Mouse (Mus musculus): ENCODE results near the gene Apopt1.

The Apopt1 gene

DNA sequence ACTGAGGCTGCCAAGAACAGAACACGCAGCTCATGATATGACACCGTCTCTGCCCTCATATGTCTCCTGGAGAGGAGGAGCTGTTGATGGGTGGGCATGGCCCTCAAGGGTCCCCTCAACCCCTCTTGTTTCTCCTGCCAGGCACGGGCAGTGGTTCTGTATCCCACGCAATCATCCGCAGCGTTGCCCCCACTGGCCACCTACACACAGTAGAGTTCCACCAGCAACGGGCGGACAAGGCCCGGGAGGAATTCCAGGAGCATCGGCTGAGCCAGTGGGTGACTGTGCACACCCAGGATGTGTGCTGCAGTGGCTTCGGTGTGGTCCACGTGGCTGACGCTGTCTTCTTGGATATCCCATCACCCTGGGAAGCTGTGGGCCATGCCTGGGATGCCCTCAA lies 32.4 kb upstream of the Apopt1 start:
- no peak for DNase-seq (ENCODE audit: extremely low spot score, low read depth, low spot score)

GRCm38 (mm10) chr12:111681305-111681704 lies 31.8 kb upstream of the Apopt1 start:
- no peak for DNase-seq (ENCODE audit: extremely low spot score, low read depth, low spot score)

GRCm38 (mm10) chr12:111682003-111682402 lies 31.1 kb upstream of the Apopt1 start:
- DNase-seq (ENCODE audit: extremely low spot score, low read depth, low spot score): no peak

- no peak for DNase-seq (ENCODE audit: extremely low spot score, low read depth, low spot score)
These were observed 30.3 kb upstream of the Apopt1 start for GRCm38 (mm10) chr12:111682806-111683205.

DNA sequence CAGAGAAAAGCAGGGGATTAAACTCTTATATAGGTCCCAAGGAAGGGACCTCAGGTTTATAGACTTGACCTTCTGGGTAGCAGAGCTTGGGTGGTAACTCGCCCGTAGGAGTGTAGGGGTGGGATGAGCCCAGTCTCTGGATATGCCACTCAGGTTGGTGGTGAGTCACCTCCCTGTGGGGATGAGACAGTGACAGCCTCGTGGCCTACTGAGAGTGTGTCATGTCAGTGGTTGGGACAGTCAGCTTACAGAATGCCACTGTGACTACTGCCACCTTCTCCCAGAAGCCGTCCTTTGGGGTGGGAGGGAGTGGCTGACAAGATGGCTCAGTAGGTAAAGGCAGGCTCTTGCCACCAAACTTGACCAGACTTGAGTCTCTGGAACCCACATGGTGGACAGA lies 26.7 kb upstream of the Apopt1 start:
- no peak for DNase-seq (ENCODE audit: extremely low spot score, low read depth, low spot score)

DNA sequence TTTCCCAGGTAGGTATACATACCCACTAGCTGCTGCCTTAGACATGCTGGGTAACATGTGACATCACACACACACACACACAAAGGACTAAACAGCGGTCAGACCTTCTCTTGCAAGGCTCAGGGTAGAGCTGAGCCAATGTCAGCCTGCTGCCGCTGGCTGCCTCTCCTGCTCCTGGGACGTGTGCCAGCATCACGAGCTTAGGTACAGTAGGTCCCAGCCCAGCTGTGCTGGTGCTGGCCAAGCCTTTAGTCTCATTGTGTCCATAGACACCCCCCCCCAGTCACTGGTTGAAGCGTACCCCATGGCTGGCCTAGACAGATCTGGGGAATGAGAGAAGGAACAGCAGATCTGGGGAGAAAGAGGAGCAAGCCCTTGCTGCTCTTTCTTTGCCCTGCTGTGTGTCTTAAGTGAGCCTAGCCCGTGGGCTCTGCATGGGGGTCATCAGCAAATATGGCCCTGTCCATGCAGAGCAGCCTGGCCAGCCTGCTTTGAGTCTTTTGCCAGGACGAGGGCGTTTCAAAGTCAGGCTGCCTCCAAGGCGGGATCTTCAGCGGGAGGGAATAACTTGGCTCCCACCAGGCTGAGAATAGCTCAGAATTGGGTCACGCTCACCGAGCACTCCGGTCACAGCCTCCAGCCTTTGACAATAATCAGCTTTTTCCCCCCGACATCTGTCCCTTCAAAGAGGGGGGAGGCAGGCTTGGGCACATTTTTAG lies 25.6 kb upstream of the Apopt1 start:
- DNase-seq (ENCODE audit: extremely low spot score, low read depth, low spot score): no peak

DNA sequence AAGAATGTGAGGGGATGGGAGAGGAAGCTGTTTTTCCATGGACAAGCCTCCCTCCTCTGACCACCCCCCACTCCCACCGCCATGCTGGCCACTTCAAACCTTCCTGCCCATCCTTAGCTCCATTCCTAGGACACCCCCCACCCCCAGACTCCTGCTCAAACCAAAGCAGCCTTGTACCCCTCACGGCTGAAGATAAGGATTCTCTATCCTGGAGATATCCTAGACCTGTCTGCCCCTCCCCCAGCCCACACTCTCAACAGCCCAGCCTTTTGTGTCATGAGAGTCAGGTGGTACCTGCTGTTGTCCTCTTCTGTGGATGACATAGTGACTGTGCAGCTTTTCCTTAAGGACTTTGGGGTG lies 25.0 kb upstream of the Apopt1 start:
- DNase-seq (ENCODE audit: extremely low spot score, low read depth, low spot score): no peak

GRCm38 (mm10) chr12:111689426-111689825 lies 23.6 kb upstream of the Apopt1 start:
- no peak for DNase-seq (ENCODE audit: extremely low spot score, low read depth, low spot score)

- no peak for DNase-seq (ENCODE audit: extremely low spot score, low read depth, low spot score)
These were observed 21.7 kb upstream of the Apopt1 start for GRCm38 (mm10) chr12:111691346-111691872.

DNA sequence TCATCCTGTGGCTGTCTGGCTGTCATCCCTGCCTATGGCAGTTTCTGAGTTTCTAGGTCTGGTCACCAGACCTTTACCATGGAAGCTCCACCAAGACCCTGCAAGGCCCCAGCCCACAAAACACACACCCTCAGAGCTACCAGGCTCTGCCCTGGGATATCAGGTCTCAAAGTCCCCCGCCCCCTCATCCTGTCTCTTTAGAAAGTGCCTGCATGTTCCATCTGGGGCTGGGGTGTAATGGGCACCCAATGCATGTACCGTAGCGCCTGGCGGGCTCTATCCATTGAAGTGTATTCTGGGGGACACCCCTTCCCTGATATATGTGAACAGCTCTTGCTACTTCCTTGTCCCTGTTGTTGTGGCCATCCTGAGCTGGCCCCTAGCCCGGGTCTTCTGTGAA lies 20.2 kb upstream of the Apopt1 start:
- no peak for DNase-seq (ENCODE audit: extremely low spot score, low read depth, low spot score)

DNA sequence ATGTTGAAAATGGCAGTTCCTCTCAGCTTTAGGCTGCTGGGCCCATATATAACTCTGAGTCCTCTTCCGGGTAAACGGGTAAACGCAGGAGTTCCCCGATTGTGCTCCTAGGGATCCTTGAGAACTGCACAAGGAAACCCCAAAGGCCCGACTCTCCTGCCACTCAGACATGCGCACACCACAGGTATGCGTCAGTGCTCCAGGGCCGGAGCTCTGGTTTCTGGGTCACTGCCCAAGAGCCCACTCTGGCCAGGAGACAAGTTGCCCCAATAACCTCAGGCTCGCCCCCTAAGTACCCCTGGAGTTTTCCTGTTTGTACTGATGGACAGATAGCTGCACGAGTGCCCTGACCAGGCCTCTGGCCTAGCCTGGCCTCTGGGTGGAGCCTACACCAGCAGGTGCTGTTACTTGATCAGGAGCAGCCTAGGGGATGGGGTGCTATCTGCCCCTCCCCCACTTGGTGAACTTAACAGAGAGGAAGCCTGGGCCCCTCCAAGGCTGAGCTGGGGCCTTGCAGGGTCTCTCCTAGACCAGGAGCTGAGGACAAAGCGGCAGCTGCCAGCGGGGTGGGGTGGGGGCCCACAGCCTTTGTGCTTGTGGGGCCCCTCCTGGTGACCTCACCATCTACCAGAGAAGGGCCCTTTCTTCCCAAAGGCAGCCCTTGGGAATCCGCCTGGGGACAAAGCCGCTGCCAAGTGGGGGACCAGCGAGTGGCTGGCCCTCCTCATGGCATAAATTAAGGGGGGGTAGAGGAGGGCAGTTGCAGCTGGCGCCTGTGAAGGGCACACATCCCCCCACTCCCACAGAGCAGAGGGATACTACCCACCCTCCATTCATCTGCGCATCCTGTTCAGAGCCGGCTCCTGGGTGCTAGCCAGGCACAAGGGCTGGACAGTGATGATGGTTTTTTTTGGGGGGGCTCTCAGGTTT lies 19.5 kb upstream of the Apopt1 start:
- DNase-seq (ENCODE audit: extremely low spot score, low read depth, low spot score): no peak

DNA sequence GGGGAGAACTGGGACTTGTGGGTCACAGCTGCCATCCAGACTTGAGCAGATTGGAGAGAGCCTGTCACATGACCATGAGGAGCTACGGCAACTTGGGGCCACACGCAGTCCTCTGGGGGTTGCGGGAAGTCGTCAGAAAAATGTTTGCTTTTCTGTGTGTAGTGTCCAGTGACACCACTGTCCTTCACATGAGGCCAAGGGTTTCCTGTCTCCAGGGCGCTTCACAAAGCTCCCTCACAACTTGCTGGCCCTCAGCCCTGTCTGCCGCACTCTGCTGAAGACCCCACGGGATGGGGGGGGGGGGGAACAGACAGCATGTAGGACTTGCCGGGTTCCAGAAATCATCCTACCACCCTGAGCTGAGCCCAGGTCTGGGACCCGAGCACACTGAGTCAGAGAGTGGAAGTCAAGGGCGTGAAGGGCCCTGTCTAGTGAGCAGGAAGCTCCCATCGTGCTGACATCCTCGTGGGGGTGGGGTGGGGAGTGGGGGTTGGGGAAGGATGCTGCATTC lies 18.7 kb upstream of the Apopt1 start:
- no peak for DNase-seq (ENCODE audit: extremely low spot score, low read depth, low spot score)

DNA sequence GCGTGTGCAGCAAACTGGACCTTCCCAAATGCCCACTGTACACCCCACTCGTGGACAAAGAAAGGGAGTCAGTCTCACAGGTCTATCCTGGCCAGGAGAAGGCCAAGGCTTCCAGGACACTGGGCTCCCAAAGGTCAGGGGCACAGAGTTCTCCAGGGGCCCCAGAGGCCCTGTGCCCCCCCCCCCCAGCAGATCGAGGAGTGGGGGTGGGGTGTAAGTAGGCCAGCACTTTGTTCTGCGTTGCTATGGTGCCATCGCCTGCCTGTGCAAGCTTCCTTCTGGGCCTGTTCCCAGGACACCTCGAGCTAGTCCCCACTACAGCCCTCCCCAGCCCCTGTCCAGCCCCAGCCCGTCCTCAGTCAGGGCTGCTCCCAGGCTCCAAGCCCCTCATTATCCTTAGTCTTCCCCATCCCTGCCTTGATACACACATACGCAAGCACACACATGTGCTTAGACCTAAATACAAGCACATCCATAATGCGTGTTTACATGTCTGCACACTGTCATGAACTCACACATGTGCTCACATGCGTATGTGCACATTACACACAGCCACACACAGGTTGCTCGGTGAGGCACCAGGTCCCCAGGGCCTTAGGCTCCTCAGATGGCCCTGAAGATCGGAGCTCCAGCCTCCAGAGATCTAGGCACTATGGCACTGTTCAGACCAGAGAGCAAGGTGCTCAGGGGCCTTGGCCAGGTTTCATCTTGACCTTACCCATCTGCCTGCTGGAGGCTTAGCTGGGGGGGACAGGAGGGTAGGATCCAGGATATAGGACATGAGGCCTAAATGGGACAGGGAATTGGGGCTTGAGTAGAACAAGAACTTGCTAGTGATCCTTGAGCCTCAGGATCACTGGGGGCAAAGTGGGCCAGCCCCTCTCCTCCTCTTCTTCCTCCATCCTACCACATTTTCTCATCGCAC lies 17.9 kb upstream of the Apopt1 start:
- no peak for DNase-seq (ENCODE audit: extremely low spot score, low read depth, low spot score)

GRCm38 (mm10) chr12:111696239-111696638 lies 16.8 kb upstream of the Apopt1 start:
- DNase-seq (ENCODE audit: extremely low spot score, low read depth, low spot score): no peak

GRCm38 (mm10) chr12:111697708-111698107 lies 15.4 kb upstream of the Apopt1 start:
- DNase-seq (ENCODE audit: extremely low spot score, low read depth, low spot score): no peak

DNA sequence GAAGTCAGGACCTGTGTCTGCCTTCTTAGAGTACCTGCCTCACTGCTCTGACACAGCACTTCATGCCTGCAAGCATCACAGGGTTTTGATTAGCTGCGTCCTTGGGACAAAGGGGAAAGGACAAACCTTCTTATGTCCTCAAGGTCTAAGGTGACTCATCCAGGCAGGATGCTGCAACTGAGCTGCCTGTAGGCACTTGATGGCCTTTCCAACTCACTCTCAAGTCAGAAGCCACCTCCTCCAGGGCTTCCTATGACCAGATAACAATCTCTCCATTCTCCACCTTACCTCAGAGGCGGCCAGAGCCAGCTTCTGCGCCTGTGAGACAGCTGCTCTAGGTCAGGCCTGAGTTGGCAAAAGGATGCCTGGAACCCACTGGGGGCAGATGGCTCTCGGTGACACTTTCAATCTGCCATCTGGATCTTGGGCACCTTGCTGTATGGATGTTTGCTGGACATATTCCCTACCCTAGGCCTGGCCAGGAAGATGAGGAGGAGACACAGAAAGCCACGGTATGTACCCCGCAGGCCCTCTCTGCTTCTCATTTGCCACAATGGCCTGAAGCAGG lies 14.6 kb upstream of the Apopt1 start:
- DNase-seq (ENCODE audit: extremely low spot score, low read depth, low spot score): no peak

- DNase-seq (ENCODE audit: extremely low spot score, low read depth, low spot score): no peak
These were observed 13.5 kb upstream of the Apopt1 start for GRCm38 (mm10) chr12:111699542-111699941.

DNA sequence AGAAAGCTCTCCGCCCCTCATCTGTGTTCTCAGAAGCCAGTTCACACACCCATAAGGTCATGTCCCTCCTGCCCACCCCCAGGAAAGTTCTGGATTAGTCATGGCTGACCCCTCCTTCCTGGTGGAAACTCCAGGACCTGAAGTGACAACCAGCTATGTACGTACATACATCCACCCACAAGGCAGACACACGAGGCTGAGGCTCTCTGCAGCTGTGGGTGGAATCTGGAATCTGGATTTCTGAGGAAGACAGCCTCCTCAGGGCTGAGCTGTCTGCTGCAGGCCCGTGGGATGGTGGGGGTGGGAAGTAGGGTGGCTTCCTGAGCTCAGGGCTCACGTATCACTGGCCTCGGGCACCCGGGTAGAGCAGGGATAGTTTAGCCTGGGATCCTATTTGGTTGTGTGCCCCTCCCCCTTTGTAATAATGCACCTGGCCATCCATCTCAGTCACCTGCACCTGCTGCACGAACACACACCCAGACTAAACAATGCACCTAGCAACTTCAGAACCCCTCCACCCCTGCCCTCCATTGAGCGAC lies 12.1 kb upstream of the Apopt1 start:
- no peak for DNase-seq (ENCODE audit: extremely low spot score, low read depth, low spot score)

DNA sequence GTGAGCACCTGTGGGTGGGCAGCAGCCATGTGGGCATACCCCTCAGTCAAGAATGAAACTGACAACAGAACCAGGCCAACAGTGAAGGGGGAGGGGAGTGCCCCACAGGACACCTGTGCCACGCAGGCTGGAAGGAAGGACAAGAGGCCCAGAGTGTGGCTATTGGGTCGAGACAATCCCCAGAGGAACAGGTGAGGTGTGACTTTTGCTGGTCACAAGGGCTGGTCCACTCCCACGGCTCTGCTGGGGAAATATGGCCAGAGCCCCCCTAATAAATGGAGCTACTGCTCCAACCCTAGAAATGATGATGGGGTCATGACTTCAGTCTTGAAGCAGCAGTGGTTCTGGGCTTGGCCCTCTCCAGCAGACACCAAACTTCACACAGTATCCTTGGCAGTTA lies 9.8 kb upstream of the Apopt1 start:
- no peak for DNase-seq (ENCODE audit: extremely low spot score, low read depth, low spot score)

GRCm38 (mm10) chr12:111704609-111705008 lies 8.5 kb upstream of the Apopt1 start:
- DNase-seq (ENCODE audit: extremely low spot score, low read depth, low spot score): no peak

All from hindlimb bud, embryonic 11.5 days (tissue).